Mouse (Mus musculus): ENCODE results near the gene Apoc4. TPM values are rescaled to one million over a fixed set of nuclear protein-coding genes. Genes with fewer than 3 reads are reported as not detected.

Gene Apoc4
- polyA plus RNA-seq (2015; fragmentation: Nextera tagmentation; extraction: Ambion mirVana): 0.08 TPM in 1 of 2 replicates, not detected in the other

GRCm38 (mm10) chr7:19681202-19681694 is at the start of gene Apoc4, which contains the start of gene Gm44805:
Gene Apoc4, minus strand, starts transcription at chr7:19681479.
Gene Gm44805, minus strand, starts transcription at chr7:19681423.
- no peaks in the 10 kb centered on the region for H3K4me1 ChIP-seq (replicated peaks)
- no peak within 1 kb of the TSS for H3K27ac ChIP-seq (replicated peaks)
- no peak for ATAC-seq (ENCODE audit: low read depth)
- H3K4me3 ChIP-seq: no peak within 1 kb of the TSS
- no peak within 1 kb of the TSS for H3K4me2 ChIP-seq
- no peaks in the 10 kb centered on the region for H3K36me3 ChIP-seq
- H3K9ac ChIP-seq: no peak within 1 kb of the TSS
- WGBS: 63% methylated on average over 8 of the region's 8 CpGs
- no peaks in the 10 kb centered on the region for H3K27me3 ChIP-seq
- no peaks in the 10 kb centered on the region for H3K9me3 ChIP-seq

GRCm38 (mm10) chr7:19726541-19726940 is 45.3 kb upstream of the Apoc4 start:
- no peak for ATAC-seq (ENCODE audit: low read depth)
- WGBS: 92% methylated on average over 4 of the region's 4 CpGs
- Histone ChIP-seq H3K4me1 (replicated peaks) (no peaks in the 10 kb centered on the region), H3K36me3 (peaks cover 96% of the 10 kb centered on the region), H3K9ac (no peak overlapping the region), H3K4me3 (no peak overlapping the region), H3K27me3 (no peaks in the 10 kb centered on the region), H3K9me3 (no peaks in the 10 kb centered on the region), H3K27ac (replicated peaks) (no peak overlapping the region), H3K4me2 (no peak overlapping the region)

GRCm38 (mm10) chr7:19724167-19724566 is 42.9 kb upstream of the Apoc4 start:
- no peak overlapping the region for H3K4me3 ChIP-seq
- ATAC-seq (ENCODE audit: low read depth): no peak
- H3K9me3 ChIP-seq: peaks cover 12% of the 10 kb centered on the region
- H3K4me1 ChIP-seq (replicated peaks): no peaks in the 10 kb centered on the region
- peaks cover 84% of the 10 kb centered on the region for H3K36me3 ChIP-seq
- no peak overlapping the region for H3K9ac ChIP-seq
- 93% methylated on average over 12 of the region's 12 CpGs for WGBS
- H3K27ac ChIP-seq (replicated peaks): no peak overlapping the region
- no peak overlapping the region for H3K4me2 ChIP-seq
- no peaks in the 10 kb centered on the region for H3K27me3 ChIP-seq

- ATAC-seq (ENCODE audit: low read depth): no peak
- no peak overlapping the region for H3K4me3 ChIP-seq
- H3K4me1 ChIP-seq (replicated peaks): no peaks in the 10 kb centered on the region
- WGBS: 92% methylated on average over 6 of the region's 6 CpGs
- H3K4me2 ChIP-seq: no peak overlapping the region
- H3K9ac ChIP-seq: no peak overlapping the region
- H3K9me3 ChIP-seq: peaks cover 12% of the 10 kb centered on the region
- H3K27ac ChIP-seq (replicated peaks): no peak overlapping the region
- no peaks in the 10 kb centered on the region for H3K27me3 ChIP-seq
- peaks cover 70% of the 10 kb centered on the region for H3K36me3 ChIP-seq
Observed at GRCm38 (mm10) chr7:19722754-19723195, 41.5 kb upstream of the Apoc4 start.

GRCm38 (mm10) chr7:19719200-19719599 is 37.9 kb upstream of the Apoc4 start:
- Histone ChIP-seq H3K4me3 (no peak overlapping the region), H3K4me1 (replicated peaks) (peaks cover 16% of the 10 kb centered on the region), H3K9ac (no peak overlapping the region), H3K4me2 (no peak overlapping the region), H3K27me3 (no peaks in the 10 kb centered on the region), H3K36me3 (peaks cover 41% of the 10 kb centered on the region), H3K9me3 (peaks cover 12% of the 10 kb centered on the region), H3K27ac (replicated peaks) (no peak overlapping the region)
- WGBS: 89% methylated on average over 4 of the region's 4 CpGs
- no peak for ATAC-seq (ENCODE audit: low read depth)

- peaks cover 12% of the 10 kb centered on the region for H3K9me3 ChIP-seq
- H3K4me1 ChIP-seq (replicated peaks): peaks cover 24% of the 10 kb centered on the region
- no peak overlapping the region for H3K27ac ChIP-seq (replicated peaks)
- no peaks in the 10 kb centered on the region for H3K27me3 ChIP-seq
- H3K36me3 ChIP-seq: peaks cover 36% of the 10 kb centered on the region
- H3K9ac ChIP-seq: no peak overlapping the region
- H3K4me3 ChIP-seq: no peak overlapping the region
- no peak for ATAC-seq (ENCODE audit: low read depth)
- H3K4me2 ChIP-seq: no peak overlapping the region
- WGBS: 96% methylated on average over 5 of the region's 5 CpGs
Observed at GRCm38 (mm10) chr7:19718297-19718952, 37.1 kb upstream of the Apoc4 start.

- Histone ChIP-seq H3K9ac (no peak overlapping the region), H3K4me2 (no peak overlapping the region), H3K4me3 (no peak overlapping the region), H3K27me3 (no peaks in the 10 kb centered on the region), H3K27ac (replicated peaks) (no peak overlapping the region; the same call in 1 of the 2 replicates), H3K9me3 (peaks cover 12% of the 10 kb centered on the region), H3K4me1 (replicated peaks) (peaks cover 24% of the 10 kb centered on the region), H3K36me3 (peaks cover 33% of the 10 kb centered on the region)
- WGBS: 88% methylated on average over 4 of the region's 4 CpGs
- ATAC-seq (ENCODE audit: low read depth): no peak
Observed at GRCm38 (mm10) chr7:19717346-19717745, 36.1 kb upstream of the Apoc4 start.

GRCm38 (mm10) chr7:19716822-19717221 is 35.5 kb upstream of the Apoc4 start:
- peak overlapping the region; percentile 60 for H3K9ac ChIP-seq
- WGBS: 95% methylated on average over 2 of the region's 2 CpGs
- 0 out of 2 replicates have a peak overlapping the region, but pooled peaks have one; percentile 31 for H3K4me3 ChIP-seq

GRCm38 (mm10) chr7:19716055-19716682 is 34.9 kb upstream of the Apoc4 start:
- ATAC-seq (ENCODE audit: low read depth): no peak

More at GRCm38 (mm10) chr7:19716822-19717221, 35.5 kb upstream of the Apoc4 start:
- no peak for ATAC-seq (ENCODE audit: low read depth)
- H3K4me1 ChIP-seq (replicated peaks): peaks cover 24% of the 10 kb centered on the region
- H3K27me3 ChIP-seq: no peaks in the 10 kb centered on the region
- peaks cover 35% of the 10 kb centered on the region for H3K36me3 ChIP-seq
- H3K9me3 ChIP-seq: peaks cover 12% of the 10 kb centered on the region
- H3K27ac ChIP-seq (replicated peaks): peak overlapping the region; percentile 82
- H3K4me2 ChIP-seq: peak overlapping the region; percentile 55

GRCm38 (mm10) chr7:19715239-19716054 is 34.2 kb upstream of the Apoc4 start, which contains the start of gene Tomm40:
Gene Tomm40, minus strand, starts transcription at chr7:19715438.
- H3K27me3 ChIP-seq: no peaks in the 10 kb centered on the region
- peak within 1 kb of the TSS; percentile 84 for H3K27ac ChIP-seq (replicated peaks)
- peaks cover 24% of the 10 kb centered on the region for H3K4me1 ChIP-seq (replicated peaks)
- under 1% methylated on average over 59 of the region's 59 CpGs for WGBS
- H3K9me3 ChIP-seq: 0 out of 2 replicates have a peak, but pooled peaks cover 1% of the 10 kb centered on the region
- H3K4me3 ChIP-seq: peak within 1 kb of the TSS; percentile 98
- peak within 1 kb of the TSS; percentile 98 for H3K4me2 ChIP-seq
- peaks cover 34% of the 10 kb centered on the region for H3K36me3 ChIP-seq
- peak within 1 kb of the TSS; percentile 97 for H3K9ac ChIP-seq
- ATAC-seq (ENCODE audit: low read depth): peak; percentile 99

More at GRCm38 (mm10) chr7:19716055-19716682, 34.9 kb upstream of the Apoc4 start:
- peak overlapping the region; percentile 82 for H3K27ac ChIP-seq (replicated peaks)
- peak overlapping the region; percentile 60 for H3K9ac ChIP-seq
- peak overlapping the region; percentile 31 for H3K4me3 ChIP-seq
- H3K36me3 ChIP-seq: peaks cover 36% of the 10 kb centered on the region
- peaks cover 9% of the 10 kb centered on the region for H3K9me3 ChIP-seq
- peak overlapping the region; percentile 55 for H3K4me2 ChIP-seq
- H3K4me1 ChIP-seq (replicated peaks): peaks cover 24% of the 10 kb centered on the region
- WGBS: 6% methylated on average over 18 of the region's 18 CpGs
- H3K27me3 ChIP-seq: no peaks in the 10 kb centered on the region

- under 1% methylated on average over 39 of the region's 39 CpGs for WGBS
Observed at GRCm38 (mm10) chr7:19714836-19715235, 33.6 kb upstream of the Apoc4 start.

More at GRCm38 (mm10) chr7:19714836-19715235, 33.6 kb upstream of the Apoc4 start:
- no peak for ATAC-seq (ENCODE audit: low read depth)
- Histone ChIP-seq H3K27ac (replicated peaks) (peak overlapping the region; percentile 84), H3K9me3 (no peaks in the 10 kb centered on the region), H3K4me2 (peak overlapping the region; percentile 98), H3K9ac (peak overlapping the region; percentile 97), H3K36me3 (peaks cover 38% of the 10 kb centered on the region), H3K4me3 (peak overlapping the region; percentile 98), H3K27me3 (no peaks in the 10 kb centered on the region), H3K4me1 (replicated peaks) (peaks cover 24% of the 10 kb centered on the region)
